Mouse (Mus musculus) spleen, embryonic (tissue): ENCODE measurements around the gene Mb.

ENCODE experiments used
- CTCF ChIA-PET: fragments of 350-600 bp; sonication (Branson Sonifier 250); formaldehyde crosslinking; loops from one replicate; lab custom pipeline; 2022; lab: Charles Lee

The Mb gene

DNA sequence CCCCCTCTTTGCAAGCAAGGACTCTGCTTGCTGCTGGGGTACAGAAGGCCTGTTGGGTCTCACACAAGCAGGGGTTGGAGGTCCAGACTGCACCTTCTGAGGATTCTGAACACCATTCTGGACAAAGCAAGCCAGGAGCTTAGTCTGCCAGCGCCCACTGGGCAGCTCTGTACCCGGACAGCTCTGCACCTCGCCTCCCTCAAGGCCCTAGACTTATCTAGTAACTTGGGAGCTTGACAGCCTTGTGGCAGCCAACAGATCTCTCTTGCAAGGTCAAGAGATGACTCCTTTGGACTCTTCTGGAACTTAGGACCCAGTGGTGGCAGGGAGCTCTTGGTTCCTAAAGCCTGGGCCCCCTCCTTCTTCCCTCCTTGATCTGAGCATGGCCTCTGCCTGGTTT is 23.4 kb downstream of the Mb start:
- CTCF ChIA-PET: interaction anchor here (0.6 kb wide), 1 partner anchor 472 kb away, joined by 3 read pairs; no protein-coding TSS in a partner anchor

DNA sequence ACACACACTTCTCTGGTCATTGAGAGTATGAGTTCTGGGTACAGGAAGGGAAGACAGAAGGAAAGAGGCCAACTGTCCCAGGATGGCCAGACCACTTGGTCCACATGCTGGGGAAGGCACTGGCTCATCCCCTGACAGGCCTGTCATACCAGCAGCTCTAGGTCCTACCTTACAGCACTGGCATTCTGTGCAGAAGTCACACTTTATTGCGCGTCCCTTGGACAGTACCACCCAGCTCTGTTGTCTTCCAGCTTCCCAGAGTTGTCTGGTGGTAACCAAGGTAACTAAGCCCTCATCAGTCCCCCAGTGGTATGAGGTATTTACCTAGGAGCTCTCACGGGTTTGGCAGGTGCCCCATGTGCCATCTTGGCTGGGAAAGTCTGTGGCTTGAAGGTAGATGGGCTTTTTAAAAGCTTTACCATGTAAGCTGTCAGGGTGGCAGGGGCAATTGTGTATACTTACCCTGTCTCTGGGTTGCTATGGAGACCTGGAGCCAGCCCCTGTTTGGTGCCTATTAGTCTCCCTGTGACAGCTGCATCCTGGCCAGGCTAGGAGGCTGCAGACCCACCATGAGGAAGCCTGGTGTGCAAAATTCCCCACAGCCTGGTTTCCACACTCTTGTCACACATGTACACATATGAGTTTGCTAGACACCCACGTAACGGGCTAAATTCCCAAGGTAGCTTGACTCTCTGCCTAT is 24.4 kb downstream of the Mb start:
- CTCF ChIA-PET: interaction anchor here (0.6 kb wide), 1 partner anchor 471 kb away, joined by 3 read pairs; no protein-coding TSS in a partner anchor

- CTCF ChIA-PET: no interaction called here
Observed at GRCm38 (mm10) chr15:77022401-77022957, 28.0 kb downstream of the Mb start.

GRCm38 (mm10) chr15:77021851-77022250 is 28.6 kb downstream of the Mb start:
- CTCF ChIA-PET: no interaction called here

DNA sequence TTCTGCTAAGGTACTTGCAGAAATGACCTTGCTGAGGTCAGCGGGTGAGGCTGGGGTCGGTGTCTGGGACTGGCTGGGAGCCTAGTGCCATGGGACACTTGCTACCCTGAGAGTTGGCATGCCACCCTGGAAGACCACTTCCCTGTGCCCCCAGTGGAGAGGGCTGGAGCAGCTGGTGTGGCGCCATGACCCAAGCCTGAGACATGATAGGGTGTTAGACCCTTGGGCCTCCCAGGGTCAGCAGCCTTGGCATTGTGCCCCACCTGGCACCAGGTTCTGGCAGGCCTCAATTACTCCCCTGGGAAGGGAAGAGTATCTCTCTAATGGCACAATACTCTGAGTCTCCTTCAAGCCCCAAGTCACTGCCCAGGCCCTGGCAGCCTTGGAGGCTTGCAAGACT is 29.4 kb downstream of the Mb start:
- CTCF ChIA-PET: no interaction called here

- CTCF ChIA-PET: no interaction called here
Observed at GRCm38 (mm10) chr15:77020136-77020535, 30.3 kb downstream of the Mb start.

GRCm38 (mm10) chr15:77019533-77019932 is 30.9 kb downstream of the Mb start:
- CTCF ChIA-PET: no interaction called here

- CTCF ChIA-PET: no interaction called here
Observed at GRCm38 (mm10) chr15:77018740-77019340, 31.6 kb downstream of the Mb start.

DNA sequence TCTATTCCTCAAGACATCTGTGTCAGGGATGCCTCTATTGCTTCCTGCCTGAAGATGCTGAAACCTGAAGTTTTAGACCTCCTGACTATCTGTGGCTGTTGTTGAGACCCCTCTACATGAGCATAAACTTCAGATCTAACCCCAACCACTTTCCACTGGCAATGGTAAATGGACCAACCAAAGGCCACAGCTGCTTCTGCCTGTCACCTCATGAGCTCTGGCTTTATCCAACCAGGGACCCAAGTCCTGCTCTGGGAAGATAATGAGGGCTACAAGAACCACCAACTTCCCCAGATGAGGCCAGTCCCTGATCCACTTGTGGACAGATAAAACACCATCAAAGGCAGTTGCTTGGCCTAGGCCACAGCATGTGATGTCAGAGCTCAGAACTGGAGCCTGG is 32.6 kb downstream of the Mb start:
- CTCF ChIA-PET: no interaction called here

DNA sequence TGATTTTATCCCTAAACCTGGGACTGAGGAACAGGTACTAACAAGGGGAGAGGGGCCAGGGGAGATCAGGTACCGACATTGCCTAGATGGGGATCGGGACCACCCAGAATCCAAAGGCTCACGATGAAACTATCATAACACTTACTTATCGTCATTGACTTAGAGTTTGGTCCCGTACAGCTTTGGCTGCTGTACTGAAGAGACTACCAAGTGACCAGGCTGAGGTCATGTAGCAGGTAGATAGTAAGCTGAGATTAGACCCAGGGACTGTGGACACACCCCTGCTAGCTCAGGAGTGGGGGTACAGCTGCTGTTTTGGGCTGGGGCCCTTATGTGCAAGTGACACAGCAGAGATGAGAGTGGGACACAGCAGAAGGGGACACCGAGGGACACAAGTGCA is 34.0 kb downstream of the Mb start:
- CTCF ChIA-PET: no interaction called here

DNA sequence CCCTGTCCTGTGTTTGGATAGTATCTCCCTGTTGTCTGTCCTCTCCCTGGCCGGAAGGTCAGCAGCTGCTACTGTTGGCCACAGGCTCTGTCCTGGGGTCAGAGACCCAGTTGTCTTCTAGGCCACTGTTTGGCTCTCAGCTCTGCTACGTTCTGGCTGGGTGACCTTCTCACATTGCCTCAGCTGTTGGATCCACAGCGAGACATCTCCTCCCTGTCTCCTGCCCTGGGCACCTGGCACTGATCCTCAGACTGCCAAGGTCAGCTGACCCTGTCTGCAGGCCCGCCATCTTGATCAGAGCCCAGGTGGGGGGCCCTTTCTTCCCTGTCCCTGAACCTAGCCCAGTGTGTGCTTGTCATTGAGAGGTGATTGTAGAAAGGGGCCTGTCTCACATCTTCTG is 35.5 kb downstream of the Mb start:
- CTCF ChIA-PET: no interaction called here

GRCm38 (mm10) chr15:77014431-77014830 is 36.0 kb downstream of the Mb start:
- CTCF ChIA-PET: no interaction called here

GRCm38 (mm10) chr15:77013753-77014241 is 36.7 kb downstream of the Mb start:
- CTCF ChIA-PET: no interaction called here

DNA sequence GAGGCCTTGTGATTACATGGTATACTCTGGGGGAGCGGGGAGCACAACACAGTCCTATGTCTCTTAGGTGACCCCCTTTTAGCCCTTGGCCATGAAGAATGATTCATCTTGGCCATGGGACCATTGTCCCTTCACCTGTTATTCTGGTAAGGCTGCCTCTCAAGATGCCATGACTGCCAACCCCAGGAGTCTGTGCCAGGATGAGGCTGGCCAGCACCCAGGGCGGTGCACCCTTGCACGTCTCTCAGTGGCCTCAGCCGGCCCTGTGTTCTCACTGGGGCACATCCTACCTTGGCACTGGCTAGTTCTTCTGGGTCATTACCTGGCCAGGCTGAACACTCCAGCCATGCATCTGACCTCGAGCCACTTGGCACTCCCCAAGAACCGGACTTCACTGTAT is 41.6 kb downstream of the Mb start:
- CTCF ChIA-PET: no interaction called here

DNA sequence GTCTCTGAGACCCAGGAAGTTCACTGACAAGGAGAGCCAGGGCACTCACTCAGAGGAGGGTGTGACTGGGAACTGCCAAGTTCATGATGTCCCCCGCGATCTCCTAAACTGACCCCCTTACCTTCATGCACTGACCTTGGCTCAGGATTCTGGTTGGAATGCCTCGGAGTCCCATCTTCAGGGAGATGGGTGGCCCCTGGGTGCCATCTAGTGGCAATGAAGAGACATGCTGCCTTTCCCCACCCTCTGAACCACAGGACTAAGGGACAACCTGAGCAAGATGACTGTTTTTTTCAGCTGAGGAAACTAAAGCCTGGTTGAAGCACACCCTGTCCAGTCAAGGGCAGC is 46.6 kb downstream of the Mb start:
- CTCF ChIA-PET: no interaction called here

- CTCF ChIA-PET: no interaction called here
Observed at GRCm38 (mm10) chr15:77003173-77003867, 47.1 kb downstream of the Mb start.

- CTCF ChIA-PET: no interaction called here
Observed at GRCm38 (mm10) chr15:76998878-76999588, 51.4 kb downstream of the Mb start.

DNA sequence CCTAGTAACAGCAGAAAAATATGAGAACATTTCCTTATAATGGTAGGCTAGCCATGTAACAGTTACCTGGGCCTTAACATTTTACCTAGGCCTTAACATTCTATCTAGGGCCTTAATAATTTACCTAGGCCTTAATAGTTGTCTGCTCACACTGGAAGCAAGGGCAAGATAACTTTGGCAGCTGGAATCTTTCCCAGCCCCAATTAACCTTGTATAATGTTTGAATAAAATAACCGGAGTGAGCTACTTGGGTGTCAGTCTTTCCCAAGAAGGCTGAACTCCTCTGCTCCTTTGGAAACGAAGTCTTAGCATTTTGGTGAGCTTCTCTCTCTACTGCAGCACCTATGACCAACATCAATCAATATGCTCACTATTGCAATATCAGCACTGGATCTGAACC is 52.4 kb downstream of the Mb start:
- CTCF ChIA-PET: no interaction called here

- CTCF ChIA-PET: no interaction called here
Observed at GRCm38 (mm10) chr15:76994413-76994812, 56.1 kb downstream of the Mb start.

GRCm38 (mm10) chr15:76987542-76988094 is 62.9 kb downstream of the Mb start:
- CTCF ChIA-PET: no interaction called here

- CTCF ChIA-PET: no interaction called here
Observed at GRCm38 (mm10) chr15:76987137-76987536, 63.3 kb downstream of the Mb start.

GRCm38 (mm10) chr15:76982745-76983144 is 67.7 kb downstream of the Mb start:
- CTCF ChIA-PET: no interaction called here
